Mouse (Mus musculus) liver, embryonic 16.5 days (tissue): ENCODE measurements around the gene 4931429L15Rik. TPM values are rescaled to one million over a fixed set of nuclear protein-coding genes. Genes with fewer than 3 reads are reported as not detected.

Experiments
- ATAC-seq: fragments of 200-750 bp; cut with Nextera tagmentation; 2 replicates; pipeline ENCODE4 v1.8.0; 2017; ENCODE audit warnings: low read depth, mild to moderate bottlenecking, moderate number of reproducible peaks, moderate library complexity
- H3K27ac ChIP-seq: fragments of 300-500 bp; sonication (generic); 2 replicates; pipeline ENCODE4 v1.5.1; 2014; ENCODE audit warnings: mild to moderate bottlenecking, low read length
- H3K27me3 ChIP-seq: fragments of 300-500 bp; sonication (generic); 2 replicates; pipeline ENCODE4 v1.6.1; 2014; ENCODE audit warnings: low read depth, low read length, mixed read lengths; ENCODE audit not compliant: control insufficient read depth, insufficient read depth
- H3K36me3 ChIP-seq: fragments of 300-500 bp; sonication (generic); 2 replicates; pipeline ENCODE4 v1.6.1; 2014; ENCODE audit warnings: mild to moderate bottlenecking; ENCODE audit not compliant: control insufficient read depth, insufficient read depth
- H3K4me1 ChIP-seq: fragments of 300-500 bp; sonication (generic); 2 replicates; pipeline ENCODE4 v1.6.1; 2014; ENCODE audit warnings: low read depth, low read length, mixed read lengths; ENCODE audit not compliant: control insufficient read depth
- H3K4me2 ChIP-seq: fragments of 300-500 bp; sonication (generic); 2 replicates; pipeline ENCODE4 v1.6.1; 2014; ENCODE audit warnings: low read depth, low read length, mixed read lengths
- H3K4me3 ChIP-seq: fragments of 300-500 bp; sonication (generic); 2 replicates; pipeline ENCODE4 v1.5.1; 2014; ENCODE audit warnings: low read depth, mild to moderate bottlenecking, low read length
- H3K9ac ChIP-seq: fragments of 300-500 bp; sonication (generic); 2 replicates; pipeline ENCODE4 v1.6.1; 2014; ENCODE audit warnings: low read depth, low read length
- H3K9me3 ChIP-seq: fragments of 300-500 bp; sonication (generic); replicated peaks from 2 replicates; pipeline ENCODE4 v1.6.1; 2016; ENCODE audit warnings: low read length; ENCODE audit not compliant: control insufficient read depth
- WGBS: fragments of 180-500 bp; shearing (Covaris S2); extraction: QIAGEN DNeasy Blood & Tissue Kit; methylation state at CpG from one replicate; pipeline ENCODE4 v1.1.7; 2014; ENCODE audit not compliant: insufficient replicate concordance; 5-methylcytosine and 5-hydroxymethylcytosine counted together
- polyA plus RNA-seq: library from polyadenylated mRNA; unstranded; fragments of >200 nt; fragmentation: Nextera tagmentation; extraction: Ambion mirVana; gene quantifications from 2 replicates; pipeline ENCODE4 v1.2.1, GENCODE M21; 2015

Gene 4931429L15Rik
- polyA plus RNA-seq, 1 experiment from 2014 or later = not detected

DNA sequence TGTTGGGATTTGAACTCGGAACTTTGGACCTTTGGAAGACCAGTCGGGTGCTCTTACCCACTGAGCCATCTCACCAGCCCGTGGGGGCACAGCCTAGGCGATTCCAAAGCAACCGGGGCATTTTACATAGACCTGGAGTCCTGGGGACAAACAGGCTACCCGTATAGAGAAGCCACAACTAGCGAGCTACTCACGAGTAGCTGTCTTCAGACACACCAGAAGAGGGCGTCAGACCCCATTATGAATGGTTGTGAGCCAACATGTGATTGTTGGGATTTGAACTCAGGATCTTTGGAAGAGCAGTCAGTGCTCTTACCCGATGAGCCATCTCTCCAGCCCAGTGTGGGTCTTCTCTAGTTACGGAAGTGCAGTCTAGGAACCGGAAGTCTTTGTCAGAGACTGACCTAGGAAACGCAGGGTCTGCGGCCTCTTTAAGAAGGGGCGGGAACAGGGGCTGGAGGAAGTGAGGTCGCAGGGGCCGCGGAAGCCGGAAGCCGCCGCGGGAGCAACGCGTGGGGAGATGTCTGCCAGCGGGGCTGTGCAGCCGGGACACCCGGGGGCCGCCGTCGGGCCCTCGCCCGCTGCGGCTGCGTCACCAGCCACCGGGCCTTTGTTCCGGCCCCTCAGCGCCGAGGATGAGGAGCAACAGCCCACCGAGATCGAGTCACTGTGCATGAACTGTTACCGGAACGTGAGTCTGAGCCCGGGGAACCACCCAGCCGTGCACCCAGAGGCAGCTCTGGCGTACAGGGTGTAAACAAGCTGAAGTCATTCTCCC, 46.9 kb downstream of the 4931429L15Rik start, which contains the start of gene Zpr1:
Gene Zpr1, plus strand, starts transcription at position 388 of the 778 bp plus-strand sequence.
- peak within 1 kb of the TSS; percentile 75 for H3K9ac ChIP-seq
- no peaks in the 10 kb centered on the region for H3K27me3 ChIP-seq
- H3K4me3 ChIP-seq = peak within 1 kb of the TSS; percentile 88
- peaks cover 22% of the 10 kb centered on the region for H3K36me3 ChIP-seq
- H3K9me3 ChIP-seq = no peaks in the 10 kb centered on the region
- H3K27ac ChIP-seq = peak within 1 kb of the TSS; percentile 68
- peak; percentile 91 for ATAC-seq
- H3K4me1 ChIP-seq = peaks cover 18% of the 10 kb centered on the region
- peak within 1 kb of the TSS; percentile 79 for H3K4me2 ChIP-seq
- 2% methylated on average over 45 of the region's 45 CpGs for WGBS

DNA sequence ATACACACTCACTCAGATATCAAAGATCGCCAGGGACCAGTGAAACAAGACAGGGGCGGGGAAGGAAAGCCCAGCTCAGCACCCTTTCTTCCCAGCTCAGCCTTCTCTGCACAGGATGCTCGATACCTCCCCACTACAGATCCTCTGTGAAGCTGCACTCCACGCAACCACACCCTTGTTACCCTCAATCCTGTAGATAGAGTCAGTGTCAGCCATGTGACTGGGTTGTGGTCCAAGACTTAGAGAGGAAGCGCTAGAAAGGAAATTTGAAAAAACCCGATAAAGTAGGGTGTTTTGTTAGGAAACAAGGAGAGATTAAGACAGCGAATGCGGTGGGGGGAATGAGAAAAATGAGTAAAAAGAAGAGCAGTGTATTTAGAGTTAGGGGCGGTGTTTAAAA, 47.7 kb downstream of the 4931429L15Rik start:
- ATAC-seq = no peak
- Histone ChIP-seq H3K27me3 (no peaks in the 10 kb centered on the region), H3K27ac (no peak overlapping the region)

DNA sequence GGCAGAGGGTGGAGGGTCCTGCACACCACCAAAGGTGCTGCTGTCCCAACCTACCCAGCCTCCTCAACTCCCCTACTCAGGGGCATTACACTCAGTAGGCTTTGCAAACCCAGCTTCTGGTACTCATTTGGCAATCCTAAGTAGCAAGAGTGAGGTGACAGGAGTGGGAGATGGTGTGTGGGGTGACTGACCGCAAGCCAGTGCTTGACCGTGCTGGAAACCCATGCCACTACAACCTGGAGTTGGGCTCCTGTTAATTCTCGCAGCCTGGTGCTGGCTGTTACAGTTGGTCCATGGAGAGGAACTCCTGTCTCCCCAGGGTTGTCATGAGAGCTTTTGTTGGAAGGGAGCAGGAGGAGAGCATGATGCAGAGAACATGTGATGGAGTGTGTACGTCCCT, 49.0 kb downstream of the 4931429L15Rik start:
- Histone ChIP-seq H3K27me3 (no peaks in the 10 kb centered on the region), H3K9me3 (no peaks in the 10 kb centered on the region), H3K9ac (no peak overlapping the region), H3K4me3 (no peak overlapping the region), H3K27ac (no peak overlapping the region), H3K4me2 (no peak overlapping the region), H3K36me3 (peaks cover 7% of the 10 kb centered on the region; the same call in 1 of the 2 replicates), H3K4me1 (peaks cover 18% of the 10 kb centered on the region)
- WGBS = 84% methylated on average over 4 of the region's 4 CpGs
- ATAC-seq = no peak

More for the DNA sequence above, 47.7 kb downstream of the 4931429L15Rik start:
- Histone ChIP-seq H3K9ac (peak overlapping the region; percentile 75; the same call in 1 of the 2 replicates), H3K9me3 (no peaks in the 10 kb centered on the region), H3K4me1 (peaks cover 18% of the 10 kb centered on the region), H3K4me2 (peak overlapping the region; percentile 79), H3K36me3 (peaks cover 18% of the 10 kb centered on the region), H3K4me3 (peak overlapping the region; percentile 88)
- 24% methylated on average over 9 of the region's 9 CpGs for WGBS

GRCm38 (mm10) chr9:46269125-46269524, 50.7 kb downstream of the 4931429L15Rik start:
- Histone ChIP-seq H3K4me1 (peaks cover 13% of the 10 kb centered on the region), H3K36me3 (no peaks in the 10 kb centered on the region), H3K27ac (no peak overlapping the region), H3K4me3 (no peak overlapping the region), H3K9ac (no peak overlapping the region), H3K9me3 (no peaks in the 10 kb centered on the region), H3K4me2 (no peak overlapping the region), H3K27me3 (no peaks in the 10 kb centered on the region)
- no peak for ATAC-seq
- WGBS = 69% methylated on average over 5 of the region's 5 CpGs

DNA sequence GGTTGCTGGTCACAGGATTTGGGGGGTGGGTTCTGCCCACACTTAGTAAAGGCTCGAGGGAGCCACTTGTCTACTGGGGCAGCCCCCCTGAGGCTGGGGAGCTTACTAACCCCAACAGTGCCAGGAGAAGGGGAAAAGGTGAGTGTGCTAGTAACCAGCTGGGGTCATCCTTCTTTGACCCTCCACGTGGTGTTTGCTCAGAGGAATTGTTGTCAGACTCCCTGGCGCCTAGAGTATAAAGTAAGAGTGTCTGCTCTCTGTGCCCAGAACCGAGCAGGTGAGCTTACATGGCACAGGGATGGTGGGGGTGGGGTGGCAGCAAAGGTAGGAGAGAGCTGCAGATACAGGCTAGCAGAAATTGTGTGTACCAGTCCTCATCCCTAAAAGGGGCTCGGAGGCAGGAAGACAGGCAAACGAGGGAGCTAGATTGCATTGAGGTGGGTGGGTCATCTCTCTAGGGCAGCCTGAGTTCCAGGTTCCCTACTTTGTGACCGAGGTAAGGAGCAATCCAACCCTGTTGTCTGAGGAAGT, 51.4 kb downstream of the 4931429L15Rik start, which contains the start of gene Apoa5:
Gene Apoa5, plus strand, starts transcription at position 291 of the 531 bp plus-strand sequence.
- no peak within 1 kb of the TSS for H3K9ac ChIP-seq
- H3K4me1 ChIP-seq = peaks cover 7% of the 10 kb centered on the region
- H3K36me3 ChIP-seq = no peaks in the 10 kb centered on the region
- ATAC-seq = no peak
- H3K4me2 ChIP-seq = no peak within 1 kb of the TSS
- 33% methylated on average over 7 of the region's 7 CpGs for WGBS
- no peaks in the 10 kb centered on the region for H3K9me3 ChIP-seq
- no peak within 1 kb of the TSS for H3K4me3 ChIP-seq
- no peak within 1 kb of the TSS for H3K27ac ChIP-seq
- no peaks in the 10 kb centered on the region for H3K27me3 ChIP-seq

- ATAC-seq = no peak
- Histone ChIP-seq H3K9me3 (no peaks in the 10 kb centered on the region), H3K4me2 (no peak overlapping the region), H3K36me3 (no peaks in the 10 kb centered on the region), H3K27ac (no peak overlapping the region), H3K4me3 (no peak overlapping the region), H3K4me1 (peaks cover 4% of the 10 kb centered on the region; the same call in 1 of the 2 replicates), H3K9ac (no peak overlapping the region), H3K27me3 (no peaks in the 10 kb centered on the region)
- 60% methylated on average over 7 of the region's 7 CpGs for WGBS
Measured at GRCm38 (mm10) chr9:46261131-46261530, 58.7 kb downstream of the 4931429L15Rik start.

- H3K4me1 ChIP-seq = peaks cover 4% of the 10 kb centered on the region; the same call in 1 of the 2 replicates
- H3K36me3 ChIP-seq = no peaks in the 10 kb centered on the region
- H3K4me3 ChIP-seq = no peak overlapping the region
- WGBS = 74% methylated on average over 6 of the region's 6 CpGs
- no peaks in the 10 kb centered on the region for H3K9me3 ChIP-seq
- ATAC-seq = no peak
- no peak overlapping the region for H3K4me2 ChIP-seq
- H3K27me3 ChIP-seq = no peaks in the 10 kb centered on the region
- H3K9ac ChIP-seq = no peak overlapping the region
- no peak overlapping the region for H3K27ac ChIP-seq
Measured at GRCm38 (mm10) chr9:46259111-46259510, 60.7 kb downstream of the 4931429L15Rik start.

DNA sequence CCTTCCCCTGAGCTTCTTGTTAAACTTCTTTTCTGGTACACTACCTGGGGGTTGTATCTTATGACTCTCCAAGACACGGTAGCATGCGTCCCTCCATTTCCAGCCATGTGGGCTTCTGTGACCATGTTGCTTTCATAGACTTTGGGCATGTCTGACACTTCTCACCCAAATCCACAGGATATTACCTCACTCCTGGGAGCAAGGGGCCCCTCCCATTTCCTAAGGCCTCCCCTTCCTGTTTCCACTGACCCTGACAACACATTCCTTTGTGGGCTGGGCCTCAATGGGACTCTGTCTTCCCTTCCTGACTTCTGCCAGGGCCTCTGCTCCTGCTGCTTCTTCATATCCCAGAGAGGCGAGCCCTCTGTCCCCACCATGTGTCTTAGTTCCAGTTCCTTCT, 62.2 kb downstream of the 4931429L15Rik start:
- WGBS = 60% methylated on average over 3 of the region's 3 CpGs
- H3K4me2 ChIP-seq = no peak overlapping the region
- H3K9ac ChIP-seq = no peak overlapping the region
- 0 out of 2 replicates have a peak, but pooled peaks have one; percentile 21 for ATAC-seq
- no peaks in the 10 kb centered on the region for H3K9me3 ChIP-seq
- H3K4me3 ChIP-seq = no peak overlapping the region
- no peaks in the 10 kb centered on the region for H3K27me3 ChIP-seq
- H3K27ac ChIP-seq = no peak overlapping the region
- peaks cover 4% of the 10 kb centered on the region; the same call in 1 of the 2 replicates for H3K4me1 ChIP-seq
- H3K36me3 ChIP-seq = no peaks in the 10 kb centered on the region
